Mouse (Mus musculus) naive thymus-derived CD4-positive, alpha-beta T cell, adult 2 months (primary cell): ENCODE measurements at regions not wholly inside any gene's neighbourhood (a gene's known extent, or its start where the extent isn't known, plus 50 kb on each side); places are given as distances from the start of the nearest gene placed in this dataset.

Source experiments
- DNase-seq: peaks from one replicate; pipeline ENCODE4 v3.0.0-alpha.2; 2011; ENCODE audit warnings: low read depth

DNA sequence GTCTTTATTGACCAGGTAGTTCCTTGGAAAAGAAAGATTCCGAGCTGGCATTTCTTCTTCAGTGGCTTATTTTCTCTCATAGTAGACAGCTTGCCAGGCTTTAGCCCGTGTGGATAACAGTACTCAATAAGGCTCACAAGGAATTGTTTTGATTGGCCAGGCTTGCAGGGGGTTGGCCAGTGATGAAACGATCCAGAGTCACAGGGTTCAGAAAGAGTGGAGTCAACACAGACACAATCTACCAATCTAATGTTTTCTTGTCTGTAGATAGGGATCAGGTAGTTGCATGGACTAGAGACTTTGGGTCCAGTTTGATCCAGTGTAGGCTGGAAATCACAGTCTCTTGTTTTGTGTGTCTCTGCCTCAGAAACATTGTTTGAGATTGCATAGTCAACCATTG lies 115.8 kb upstream of the Tab2 start:
- DNase-seq = no peak

DNA sequence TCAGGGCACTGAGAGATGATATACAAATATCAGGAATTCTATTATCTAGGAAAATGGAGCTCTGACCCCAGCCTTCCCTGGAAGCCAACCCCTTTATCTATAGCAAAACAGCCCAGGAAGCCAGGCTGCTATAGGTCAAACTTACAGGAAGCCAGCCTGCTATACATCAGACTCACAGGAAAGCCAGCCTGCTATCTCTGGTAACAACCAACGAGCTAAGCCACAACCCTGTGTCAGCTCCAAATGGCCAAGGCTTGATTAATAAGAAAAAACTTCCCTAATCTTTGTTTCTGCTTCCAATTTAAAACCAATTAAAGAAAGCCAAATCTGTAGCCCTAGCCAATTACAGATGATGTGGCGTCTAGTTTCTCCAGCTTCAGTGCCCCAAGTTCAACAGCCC lies 114.4 kb upstream of the Tab2 start:
- no peak for DNase-seq

DNA sequence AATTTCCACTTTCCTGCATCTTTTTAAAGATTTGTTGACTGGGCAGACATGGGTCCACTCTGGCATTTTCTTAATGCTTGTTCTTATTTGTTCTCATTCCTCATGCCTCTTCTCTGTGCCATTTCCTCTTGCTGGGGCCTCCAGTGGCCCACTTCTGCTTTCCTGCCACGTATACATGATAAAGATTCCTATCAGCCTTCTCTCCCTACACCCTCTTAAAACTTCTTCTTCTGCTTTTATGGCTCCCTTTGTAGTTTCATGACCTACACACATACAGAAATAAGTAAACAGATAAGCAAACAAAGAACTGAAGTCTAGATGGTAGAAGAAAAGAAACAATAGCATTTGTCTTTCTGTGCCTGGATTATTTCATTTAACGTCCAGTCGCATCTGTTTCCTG lies 110.9 kb upstream of the Tab2 start:
- DNase-seq = no peak

DNA sequence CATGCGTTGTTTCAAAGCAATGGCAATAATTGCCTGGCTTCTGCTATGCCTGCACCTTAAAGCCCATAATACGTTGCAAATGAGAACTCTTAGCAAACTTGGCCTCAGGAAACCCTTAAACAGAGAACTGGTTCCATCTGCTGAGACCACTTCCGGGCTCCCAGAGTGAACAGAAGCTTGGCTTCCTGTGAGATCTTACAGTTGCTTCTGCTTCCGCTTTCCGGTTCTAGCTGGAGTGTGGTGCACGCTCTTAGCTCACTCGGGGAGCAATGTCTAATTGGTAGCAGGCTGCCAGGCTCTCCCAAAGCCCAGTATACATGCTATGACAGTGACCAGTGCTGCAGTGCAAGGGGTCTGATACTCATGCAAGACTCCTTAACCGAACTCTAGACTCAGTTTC lies 109.7 kb upstream of the Tab2 start:
- DNase-seq = peak; percentile 78

DNA sequence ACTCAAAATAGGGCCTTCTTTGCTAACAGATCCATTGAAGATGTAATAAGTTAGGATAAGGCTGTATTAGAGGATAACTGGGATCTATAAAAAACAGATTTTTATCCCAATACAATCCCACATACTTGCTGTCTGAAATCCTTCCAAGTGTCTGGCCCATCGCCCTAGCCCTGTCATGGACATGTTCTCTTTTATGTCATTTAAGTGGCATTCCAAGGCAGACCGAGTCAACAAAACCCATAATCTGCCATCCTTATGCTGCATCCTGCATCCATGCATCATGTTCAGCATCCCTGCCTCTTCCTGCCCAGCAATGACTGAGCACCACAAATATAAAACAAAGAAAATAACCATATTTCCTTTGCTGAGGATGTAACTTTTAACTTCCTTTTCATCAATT lies 108.3 kb upstream of the Tab2 start:
- DNase-seq = no peak

DNA sequence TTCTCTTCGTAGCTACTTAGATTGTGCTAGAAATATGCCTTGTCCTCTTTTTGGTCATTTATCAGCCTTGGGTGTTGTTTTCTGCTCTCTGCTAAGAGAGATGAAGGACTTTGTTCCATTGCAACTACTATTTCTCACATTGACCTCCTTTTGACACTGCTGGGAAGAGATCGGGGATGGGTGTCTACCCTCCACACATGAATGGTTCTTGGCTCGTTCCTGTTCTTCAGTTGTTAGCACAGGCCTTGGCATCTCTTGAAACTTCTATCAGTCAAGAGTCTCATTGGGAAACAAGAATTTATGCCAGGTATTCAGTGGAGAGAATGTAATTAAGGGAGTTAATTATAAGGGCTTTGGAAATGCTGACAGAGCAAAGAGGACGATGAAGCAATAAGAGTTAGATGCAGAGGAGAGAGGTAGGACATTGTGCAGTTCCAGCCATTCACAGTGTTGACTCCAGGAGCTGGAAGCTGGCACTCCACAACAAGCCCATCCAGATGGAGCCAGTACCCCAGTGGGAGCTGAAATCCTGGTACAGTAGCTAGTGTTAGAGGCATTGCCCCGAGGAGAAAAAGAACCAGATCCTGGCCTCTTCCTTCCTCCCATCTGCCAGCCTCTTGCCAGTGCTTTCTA lies 107.5 kb upstream of the Tab2 start:
- no peak for DNase-seq

DNA sequence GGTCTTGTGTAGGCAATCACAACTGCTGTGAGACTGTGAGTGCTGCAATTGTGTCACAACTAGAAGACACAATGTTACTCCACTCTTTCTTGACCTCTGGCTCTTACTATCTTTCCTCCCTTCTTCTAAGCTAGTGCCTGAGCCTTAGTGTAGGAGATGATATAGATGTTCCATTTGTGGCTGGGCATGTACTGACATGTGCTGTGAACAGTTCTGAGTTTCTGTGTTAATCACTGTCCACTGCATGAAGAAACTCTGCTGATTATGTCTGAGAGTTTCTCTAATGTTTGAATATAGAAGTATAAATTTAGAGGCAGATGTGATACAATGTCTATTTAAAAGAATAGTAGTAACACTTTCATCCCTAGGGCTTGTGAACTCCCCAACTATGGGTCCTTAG lies 105.0 kb upstream of the Tab2 start:
- DNase-seq = no peak

DNA sequence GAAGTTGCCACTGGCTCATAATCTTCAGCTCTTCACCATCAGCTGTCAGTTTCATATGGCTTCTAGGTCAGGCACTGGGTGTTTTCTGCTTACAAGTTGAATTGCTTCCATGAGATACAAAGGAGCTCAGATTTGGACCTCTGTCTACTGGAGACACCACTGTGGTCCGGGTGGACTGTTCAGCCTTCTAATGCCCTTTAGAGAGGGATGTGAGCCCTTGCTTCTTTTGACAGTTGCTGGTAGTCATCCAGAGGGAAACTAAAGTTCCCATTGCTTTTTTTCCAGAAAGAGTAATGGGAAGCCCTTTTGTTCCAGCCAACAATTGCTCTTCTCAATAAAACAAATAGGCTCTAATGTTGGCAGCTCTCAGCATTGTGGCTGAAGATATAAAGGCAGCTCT lies 103.7 kb upstream of the Tab2 start:
- DNase-seq = no peak

DNA sequence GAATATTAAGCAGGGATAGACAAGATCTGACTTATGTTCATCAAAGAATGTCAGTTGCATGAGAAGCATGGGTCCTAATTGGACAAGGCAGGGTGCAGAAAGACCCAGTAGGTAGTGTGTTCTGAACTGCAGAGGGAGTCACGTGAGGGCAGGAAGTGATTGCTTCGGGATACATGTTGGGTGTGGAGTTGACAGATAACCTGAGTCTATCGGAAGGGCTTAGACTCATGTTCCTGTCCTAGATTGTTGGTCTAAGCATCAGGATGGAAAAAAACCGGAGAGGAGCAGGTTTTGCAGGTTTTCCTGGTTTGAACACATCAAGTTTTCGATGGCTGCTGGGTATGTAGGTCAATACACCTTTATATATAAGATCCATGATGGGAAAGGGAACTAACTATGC lies 101.8 kb upstream of the Tab2 start:
- DNase-seq = no peak

DNA sequence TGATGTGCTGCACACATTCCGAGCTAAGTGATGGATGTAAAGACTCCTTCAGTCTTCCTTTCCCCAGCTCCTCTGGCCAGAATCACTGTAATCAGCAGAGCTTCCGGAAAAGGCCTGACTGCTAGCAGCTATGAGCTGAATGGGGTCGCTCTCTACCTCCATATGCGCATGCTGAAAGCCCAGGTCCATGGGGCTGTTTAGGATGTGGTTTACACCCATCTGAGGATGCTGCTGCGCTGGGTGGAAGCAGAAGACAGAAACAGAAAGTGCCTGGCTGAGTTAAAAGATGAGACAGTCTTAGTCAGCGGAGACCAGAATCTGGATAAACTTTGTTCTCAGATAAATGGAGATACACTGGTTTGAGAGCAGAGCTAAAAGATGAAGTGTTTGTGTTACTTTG lies 99.3 kb upstream of the Tab2 start:
- DNase-seq = peak; percentile 74

DNA sequence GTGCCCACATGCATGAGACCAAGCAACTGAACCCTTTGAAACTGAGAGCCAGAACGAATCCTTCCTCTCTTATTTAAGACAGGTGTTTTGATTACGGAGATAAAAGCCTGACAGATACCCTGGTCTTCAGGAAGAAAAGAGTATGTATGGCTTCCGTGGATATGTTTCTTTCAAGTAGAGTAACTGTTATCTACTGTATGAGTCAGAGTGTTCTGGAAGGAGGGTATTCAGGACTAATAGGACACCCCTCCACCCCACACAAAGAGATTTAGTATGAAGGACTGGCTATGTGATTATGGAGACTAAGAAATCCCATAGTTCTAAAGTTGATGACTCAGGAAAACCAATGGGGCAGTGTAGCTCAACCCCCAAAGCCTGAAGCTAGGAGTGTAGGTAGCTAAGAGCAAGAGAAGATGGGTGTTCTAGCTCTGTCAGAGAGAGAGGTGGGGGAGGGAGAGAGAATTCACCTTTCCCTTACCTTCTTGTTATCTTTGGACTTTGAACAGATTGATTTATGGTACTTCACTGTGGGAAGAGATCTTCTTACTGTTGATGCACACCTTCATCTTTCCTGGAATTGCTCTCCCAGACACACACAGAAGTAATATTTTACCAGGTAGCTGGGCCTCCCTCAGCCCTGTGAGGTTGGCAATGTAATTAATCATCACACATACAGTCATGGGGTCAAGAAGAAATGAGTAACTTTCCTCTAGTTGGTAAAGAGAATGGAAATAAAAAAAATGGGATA lies 87.6 kb upstream of the Tab2 start:
- no peak for DNase-seq

DNA sequence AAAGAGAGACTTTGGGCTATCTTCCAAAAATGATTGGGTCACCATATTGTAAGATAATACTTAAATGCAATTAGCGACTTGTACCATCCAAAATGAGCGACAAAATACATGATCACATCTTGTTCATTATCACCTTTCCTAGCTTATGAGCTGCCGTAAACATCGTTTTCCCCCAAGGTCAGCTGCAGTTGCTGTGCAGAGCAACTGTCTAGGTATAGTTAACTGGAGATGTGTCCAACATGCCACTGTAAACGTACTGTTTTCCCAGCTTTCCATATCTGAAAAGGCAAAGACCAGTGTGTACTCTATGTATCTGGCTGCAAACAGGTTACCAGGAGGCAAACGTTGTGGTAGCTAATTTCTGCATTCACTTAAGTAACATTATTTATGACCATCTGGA lies 86.3 kb upstream of the Tab2 start:
- no peak for DNase-seq

DNA sequence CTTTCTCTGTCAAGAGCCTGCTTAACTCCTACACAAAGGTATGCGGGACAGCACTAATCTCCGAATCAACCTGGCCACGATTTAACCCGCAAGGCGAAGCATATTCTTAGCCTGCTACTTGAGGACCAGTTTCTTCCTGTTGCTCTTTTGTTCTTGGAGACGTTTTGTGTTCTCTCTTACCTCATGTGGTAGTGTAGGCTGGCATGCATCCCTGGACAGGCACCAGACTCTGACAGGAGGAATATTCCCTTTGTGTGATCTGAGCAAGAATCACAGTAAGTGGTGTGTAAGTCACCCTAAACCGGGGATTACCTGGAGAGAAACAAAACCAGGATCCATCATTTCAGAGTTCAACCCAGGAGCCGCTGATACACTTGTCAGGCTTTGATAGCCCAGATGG lies 85.8 kb upstream of the Tab2 start:
- no peak for DNase-seq

DNA sequence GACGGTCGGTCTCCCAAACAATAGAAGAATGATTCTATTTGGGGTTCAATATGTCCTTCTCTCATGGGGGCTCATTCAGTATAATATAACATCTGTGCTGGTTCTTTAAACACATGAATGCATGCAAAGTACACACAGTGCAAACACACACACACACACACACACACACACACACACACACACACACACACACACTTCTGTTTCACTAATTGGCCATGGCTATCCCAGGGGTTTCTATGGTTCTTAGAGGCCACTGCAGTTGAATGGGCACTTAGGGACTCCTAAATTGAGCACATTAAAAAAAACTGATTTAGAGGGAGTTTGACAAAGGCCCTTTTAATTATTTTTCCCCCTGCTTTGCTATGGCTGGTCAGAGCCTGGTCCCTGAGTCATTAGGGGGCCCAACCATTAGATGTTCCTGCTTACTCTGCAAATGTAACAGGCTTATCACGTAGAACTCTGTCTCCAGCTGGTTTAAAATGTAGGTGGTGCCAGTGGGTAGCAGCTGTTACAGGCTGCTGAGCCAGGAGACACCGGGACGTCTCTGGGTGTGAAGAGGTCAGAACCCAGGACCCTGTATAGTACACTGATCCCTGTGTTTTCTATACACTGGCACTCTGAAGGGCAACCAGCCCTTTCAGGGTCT lies 82.1 kb upstream of the Tab2 start:
- DNase-seq = no peak

DNA sequence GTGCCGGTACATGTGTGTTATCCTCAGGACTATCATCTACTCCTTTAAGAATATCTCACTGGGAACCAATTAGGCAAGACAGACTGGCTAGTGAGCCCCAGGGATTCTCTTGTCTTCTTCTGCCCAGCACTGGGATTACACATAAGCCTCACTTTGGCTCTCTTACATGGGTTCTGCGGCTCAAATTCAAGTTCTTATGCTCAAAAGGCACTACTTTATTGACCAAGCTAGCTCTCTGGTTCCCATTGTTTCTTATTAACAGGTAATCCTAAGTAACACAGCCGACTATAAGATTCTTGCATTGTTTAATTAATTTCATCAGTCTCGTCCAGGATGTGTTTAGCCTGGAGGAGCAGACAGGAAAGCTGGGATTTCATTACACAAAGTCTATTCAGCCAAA lies 80.3 kb upstream of the Tab2 start:
- DNase-seq = no peak

DNA sequence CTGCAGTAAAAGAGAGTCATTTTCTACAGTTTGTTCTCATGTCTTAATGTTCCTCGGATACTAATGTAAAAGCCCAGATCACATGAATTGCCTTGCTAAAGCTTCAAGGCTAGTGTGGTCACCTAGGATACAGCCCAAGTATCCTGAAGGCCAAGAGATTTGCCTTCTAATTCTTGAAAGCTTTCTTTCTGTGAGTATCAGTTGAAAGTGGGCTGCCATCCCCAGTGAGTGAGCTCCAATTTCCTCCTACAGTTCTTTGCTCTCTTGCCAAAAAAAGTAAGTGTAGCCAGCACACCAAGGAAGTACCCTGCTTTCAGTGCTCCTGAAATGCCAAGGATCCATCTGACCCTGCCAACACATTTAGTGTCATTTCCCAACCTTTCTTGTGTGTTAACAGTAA lies 79.3 kb upstream of the Tab2 start:
- DNase-seq = no peak

DNA sequence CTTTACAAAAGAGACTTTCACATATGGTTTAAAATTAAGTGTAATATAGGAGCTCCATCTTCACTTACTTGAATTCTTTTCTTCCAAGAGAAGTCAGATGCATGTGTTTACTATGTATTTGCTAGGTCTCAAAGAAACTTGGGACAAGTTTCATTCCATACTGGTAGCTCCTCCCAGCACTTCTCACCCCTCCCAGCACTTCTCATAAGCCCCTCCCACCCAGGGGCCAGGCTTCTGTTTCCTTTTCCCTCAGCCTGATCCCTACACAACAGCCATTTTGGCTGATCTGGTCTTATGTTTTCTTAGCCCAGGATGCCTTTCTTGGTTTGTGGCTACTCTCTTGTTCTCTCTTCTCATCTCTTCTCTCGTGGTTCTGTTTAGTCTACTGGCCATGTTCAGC lies 76.2 kb upstream of the Tab2 start:
- no peak for DNase-seq

DNA sequence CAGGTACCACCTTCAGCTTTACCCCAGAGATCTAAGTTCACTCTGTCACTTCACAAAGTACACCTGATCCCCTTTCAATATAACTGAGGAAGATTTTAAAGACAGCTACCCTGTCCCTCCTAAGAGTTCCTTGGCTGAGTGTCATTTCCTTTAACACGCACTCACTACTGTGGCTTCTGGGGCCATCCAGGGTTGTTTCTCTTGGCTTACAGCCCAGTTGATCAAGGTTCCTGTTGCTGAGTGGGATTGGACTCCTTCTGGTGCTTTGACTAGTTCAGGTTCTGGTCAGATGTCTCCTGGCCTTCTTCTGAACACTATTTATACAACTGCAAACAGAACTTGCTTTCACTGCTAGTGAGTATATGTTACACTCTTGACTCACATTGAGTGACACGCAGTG lies 72.8 kb upstream of the Tab2 start:
- no peak for DNase-seq

DNA sequence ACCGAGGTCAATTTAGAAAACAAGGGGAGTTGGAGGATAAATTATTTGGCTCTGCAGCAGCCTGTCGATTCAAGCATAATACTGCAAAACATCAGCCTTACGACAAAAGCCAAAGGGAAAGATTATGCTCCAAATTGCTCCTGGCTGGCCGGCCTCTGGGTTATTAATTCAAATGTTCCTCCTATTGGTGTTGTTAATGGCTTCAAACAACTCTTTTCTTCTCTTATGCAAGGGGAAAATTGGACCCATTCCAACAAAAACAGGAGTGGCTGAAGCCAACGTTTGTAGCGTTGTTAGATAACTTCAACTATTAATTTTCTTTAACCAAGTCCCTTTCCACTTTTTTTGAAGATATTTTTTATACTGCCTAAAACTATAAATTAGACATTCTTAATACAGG lies 71.0 kb upstream of the Tab2 start:
- no peak for DNase-seq

DNA sequence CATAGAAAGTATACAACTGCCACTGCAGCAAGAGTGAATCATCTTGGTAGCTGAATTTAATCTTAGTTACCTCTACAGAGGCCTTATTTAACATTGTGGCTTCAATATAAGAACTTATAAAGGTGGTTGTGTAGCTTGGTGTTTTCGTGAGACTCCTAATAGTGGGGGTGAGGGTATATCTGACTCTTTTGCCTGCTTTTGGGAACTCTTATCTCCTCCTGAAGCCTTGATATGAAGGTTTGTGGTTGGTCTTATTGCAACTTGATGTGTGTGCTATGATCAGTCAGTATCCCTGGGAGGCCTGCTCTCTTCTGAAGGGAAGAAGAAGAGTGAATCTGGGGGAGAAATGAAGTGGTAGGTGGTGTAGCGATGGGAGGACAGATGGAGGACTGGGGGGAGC lies 67.7 kb upstream of the Tab2 start:
- DNase-seq = no peak

DNA sequence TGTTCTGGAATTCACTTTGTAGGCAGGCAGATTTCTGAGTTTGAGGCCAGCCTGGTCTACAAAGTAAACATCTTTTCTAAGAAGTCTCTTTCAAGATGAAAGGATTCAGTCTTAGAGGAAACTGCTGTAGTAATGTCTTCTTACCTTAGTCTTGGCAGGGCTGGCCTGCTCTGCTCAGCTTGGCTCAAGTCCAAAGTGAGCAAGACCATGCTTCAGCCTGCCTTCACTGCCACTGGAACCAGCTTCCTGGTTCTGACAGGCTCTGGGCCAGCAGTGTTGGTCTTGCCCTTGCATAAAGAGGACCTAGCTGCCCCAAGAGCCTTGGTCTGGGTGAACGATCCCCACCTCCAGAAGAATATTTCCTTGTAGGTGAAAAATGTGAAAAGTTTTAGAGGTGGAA lies 65.9 kb upstream of the Tab2 start:
- no peak for DNase-seq

DNA sequence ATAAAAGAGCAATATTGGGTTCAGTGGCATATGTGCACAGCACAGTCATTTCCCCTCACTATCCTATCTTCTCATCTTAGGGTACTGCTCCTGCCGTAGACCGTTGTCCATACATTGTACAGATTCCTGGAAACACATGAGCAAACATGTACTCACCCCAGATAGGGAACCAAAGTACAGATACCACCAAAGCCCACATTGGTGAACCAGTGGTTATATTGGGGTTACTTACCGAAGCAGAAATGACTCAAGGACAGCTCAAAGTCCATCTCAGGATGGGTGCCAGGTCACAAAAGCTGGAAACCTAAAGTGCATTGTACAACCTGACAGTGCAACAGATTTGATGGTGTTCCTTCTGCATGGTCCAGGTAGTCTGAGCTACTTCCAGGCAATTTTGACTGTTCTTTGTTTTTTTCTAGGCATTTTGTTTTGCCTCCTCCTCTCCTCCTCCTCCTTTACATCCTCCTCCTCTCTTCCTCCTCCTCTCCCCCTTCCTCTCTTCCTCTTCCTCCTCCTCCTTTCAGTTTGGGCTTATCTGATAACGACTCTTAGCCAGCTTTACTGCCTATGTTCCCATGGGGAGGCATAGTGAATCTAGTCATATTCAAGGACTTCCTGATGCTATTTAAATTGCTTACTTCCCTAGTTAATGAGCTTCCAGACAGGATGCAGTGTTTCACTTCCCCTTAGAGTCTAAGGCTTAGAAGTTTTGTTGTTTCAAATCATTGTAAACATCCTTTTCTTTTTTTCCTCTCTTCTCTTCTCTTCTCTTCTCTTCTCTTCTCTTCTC lies 65.1 kb upstream of the Tab2 start:
- no peak for DNase-seq

DNA sequence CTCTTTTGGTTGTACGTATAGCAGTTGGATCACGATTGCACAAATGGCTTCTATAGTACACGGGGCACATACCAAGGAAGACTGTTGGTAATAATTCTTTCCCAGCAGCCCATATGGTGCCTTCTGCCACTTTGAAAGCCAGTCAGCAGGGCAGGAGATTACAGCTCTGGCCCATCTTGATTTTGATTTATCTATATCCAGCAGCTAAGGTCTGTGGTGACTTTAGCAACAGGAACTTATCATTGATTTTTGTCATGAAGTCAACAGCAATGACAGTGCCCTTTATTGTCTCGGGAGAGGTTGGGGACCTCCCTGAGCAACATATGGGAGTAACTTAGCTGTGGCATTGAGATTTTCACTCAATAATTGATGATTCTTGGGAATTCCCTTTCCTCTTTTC lies 64.1 kb upstream of the Tab2 start:
- DNase-seq = no peak
